Mouse (Mus musculus): ENCODE measurements around the gene Riiad1. TPM values are rescaled to one million over a fixed set of nuclear protein-coding genes. Genes with fewer than 3 reads are reported as not detected.

Riiad1 gene
- total and polyA plus RNA-seq, 3 experiments = 0.64 TPM; not detected in 2

DNA sequence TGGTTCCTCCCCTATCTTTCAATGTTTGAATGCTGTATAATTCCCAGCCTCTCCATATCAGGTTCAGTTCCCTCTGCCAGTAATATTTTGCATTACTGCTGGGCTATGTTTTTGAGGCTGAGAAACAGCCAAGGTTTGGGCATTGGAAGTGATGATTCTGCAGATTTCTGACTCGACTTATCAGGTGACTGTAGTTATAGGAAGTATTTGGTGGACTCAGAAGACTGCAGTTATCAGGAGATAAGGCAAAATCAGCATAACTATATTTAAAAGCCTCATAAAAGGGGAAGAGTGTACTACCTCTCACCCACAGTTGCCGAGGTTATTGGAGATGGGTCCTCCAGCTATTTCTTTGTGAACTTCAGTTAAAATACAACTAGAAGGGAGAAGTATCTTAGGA lies 49.2 kb downstream of the Riiad1 start:
- Histone ChIP-seq H3K9me3 (replicated peaks; ENCODE audit: insufficient read depth, low read length) (no peaks in the 10 kb centered on the region), H3K9ac (ENCODE audit: control insufficient read depth, low read depth, low read length, poor library complexity, severe bottlenecking) (no peak overlapping the region), H3K27me3 (ENCODE audit: control insufficient read depth in 1 of 2, insufficient read depth in 2 of 2, low read length in 2 of 2) (peaks cover 4 to 6% of the 10 kb centered on the region in 2 experiments), H3K79me2 (ENCODE audit: control insufficient read depth, insufficient read depth, low read length, poor library complexity) (no peaks in the 10 kb centered on the region), H3K36me3 (ENCODE audit: control insufficient read depth in 1 of 2, insufficient read depth in 2 of 2, low read length in 2 of 2) (peaks cover 0 to 17% of the 10 kb centered on the region in 2 experiments; a peak in 2 of 4 replicates), H3K27ac (ENCODE audit: control insufficient read depth, low read depth, low read length) (no peak overlapping the region), H3K4me3 (ENCODE audit: control insufficient read depth in 1 of 2, insufficient read depth in 1 of 2, low read depth in 2 of 2, low read length in 2 of 2) (no peak overlapping the region), H3K4me1 (ENCODE audit: control insufficient read depth in 1 of 2, insufficient read depth in 2 of 2, low read length in 2 of 2) (peaks cover 9 to 10% of the 10 kb centered on the region in 2 experiments)
- DNase-seq (ENCODE audit: low read depth, low spot score) = peak; percentile 75
- no peak for TF ChIP-seq MAZ (IDR thresholded peaks at IDR 0.05; ENCODE audit: low read depth, low read length)
- TF ChIP-seq CHD1 (IDR thresholded peaks at IDR 0.05; ENCODE audit: low read depth, low read length) = no peak
- peak; percentile 96 for TF ChIP-seq MAFK (IDR thresholded peaks at IDR 0.05; ENCODE audit: borderline replicate concordance, low read depth, low read length)
- no peak for TF ChIP-seq NRF1 (IDR thresholded peaks at IDR 0.05; ENCODE audit: insufficient read depth, low read depth, low read length, poor library complexity, severe bottlenecking)
- TF ChIP-seq MAX (IDR thresholded peaks at IDR 0.05; ENCODE audit: low read length) = no peak
- no peak for TF ChIP-seq GABPA (IDR thresholded peaks at IDR 0.05; ENCODE audit: low read depth, low read length)
- no peak for TF ChIP-seq POLR2AphosphoS2 (IDR thresholded peaks at IDR 0.05; ENCODE audit: low read length)
- no peak for TF ChIP-seq E2F4 (IDR thresholded peaks at IDR 0.05; ENCODE audit: borderline replicate concordance, low read depth, low read length)
- no peak for TF ChIP-seq KAT2A (conservative IDR thresholded peaks at IDR 0.05; ENCODE audit: low read depth, low read length)
- TF ChIP-seq CTCF (IDR thresholded peaks at IDR 0.05 in 2 of 3, conservative IDR thresholded peaks at IDR 0.05 in 1 of 3; ENCODE audit: control insufficient read depth in 1 of 3, insufficient read depth in 1 of 3, low read depth in 2 of 3, low read length in 3 of 3, poor library complexity in 1 of 3, severe bottlenecking in 1 of 3) = no peak
- TF ChIP-seq HCFC1 (IDR thresholded peaks at IDR 0.05; ENCODE audit: low read depth, low read length) = 0 out of 2 replicates have a peak, but pooled peaks have one; percentile 34
- peak; percentile 77; the same call in 1 of the 2 replicates for TF ChIP-seq BHLHE40 (IDR thresholded peaks at IDR 0.05; ENCODE audit: borderline replicate concordance, low read depth, low read length)
- TF ChIP-seq ETS1 (IDR thresholded peaks at IDR 0.05; ENCODE audit: low read depth, low read length) = peak; percentile 95
- TF ChIP-seq MYC (IDR thresholded peaks at IDR 0.05; ENCODE audit: low read depth, low read length) = peak; percentile 29; the same call in 1 of the 2 replicates
- TF ChIP-seq UBTF (IDR thresholded peaks at IDR 0.05; ENCODE audit: borderline replicate concordance, insufficient read depth, low read depth, low read length) = no peak
- TF ChIP-seq MYB (IDR thresholded peaks at IDR 0.05; ENCODE audit: low read depth, low read length) = no peak
- TF ChIP-seq POLR2A (IDR thresholded peaks at IDR 0.05; ENCODE audit: control insufficient read depth in 1 of 2, insufficient read depth in 1 of 2, low read depth in 1 of 2, low read length in 2 of 2, poor library complexity in 1 of 2) = no peak
- 0 out of 2 replicates have a peak, but pooled peaks have one; percentile 22 for TF ChIP-seq ELF1 (IDR thresholded peaks at IDR 0.05; ENCODE audit: low read depth, low read length)
- no peak for TF ChIP-seq POLR2AphosphoS5 (IDR thresholded peaks at IDR 0.05; ENCODE audit: borderline replicate concordance, low read depth, low read length)
- no peak for TF ChIP-seq JUND (IDR thresholded peaks at IDR 0.05; ENCODE audit: low read depth, low read length)
- TF ChIP-seq ZC3H11A (IDR thresholded peaks at IDR 0.05; ENCODE audit: low read depth, low read length) = no peak
- TF ChIP-seq ZNF384 (IDR thresholded peaks at IDR 0.05; ENCODE audit: low read depth, low read length) = no peak
- TF ChIP-seq TAL1 (IDR thresholded peaks at IDR 0.05; ENCODE audit: low read length) = no peak
- no peak for TF ChIP-seq ZKSCAN1 (IDR thresholded peaks at IDR 0.05; ENCODE audit: low read depth, low read length)
- no peak for TF ChIP-seq CHD2 (IDR thresholded peaks at IDR 0.05; ENCODE audit: low read length)
- peak; percentile 83; the same call in 1 of the 2 replicates for TF ChIP-seq MEF2A (IDR thresholded peaks at IDR 0.05; ENCODE audit: extremely low read depth, insufficient replicate concordance, low read depth, low read length, poor library complexity, severe bottlenecking)
- TF ChIP-seq TBP (IDR thresholded peaks at IDR 0.05; ENCODE audit: low read depth, low read length) = no peak
- TF ChIP-seq NELFE (IDR thresholded peaks at IDR 0.05; ENCODE audit: low read depth, low read length) = no peak
- TF ChIP-seq RAD21 (IDR thresholded peaks at IDR 0.05; ENCODE audit: low read depth, low read length) = no peak
- TF ChIP-seq USF1 (IDR thresholded peaks at IDR 0.05; ENCODE audit: low read depth, low read length) = peak; percentile 77
- peak; percentile 94 for TF ChIP-seq GATA1 (IDR thresholded peaks at IDR 0.05; ENCODE audit: low read depth, low read length)
- TF ChIP-seq USF2 (IDR thresholded peaks at IDR 0.05; ENCODE audit: borderline replicate concordance in 1 of 2, insufficient read depth in 1 of 2, low read depth in 1 of 2, low read length in 2 of 2) = no peak
- peak; percentile 73 for TF ChIP-seq SIN3A (IDR thresholded peaks at IDR 0.05; ENCODE audit: low read length)
- peak; percentile 67 for TF ChIP-seq TCF12 (IDR thresholded peaks at IDR 0.05; ENCODE audit: low read depth, low read length)
- peak; percentile 97 for TF ChIP-seq RCOR1 (IDR thresholded peaks at IDR 0.05; ENCODE audit: low read depth, low read length)
- TF ChIP-seq SMC3 (IDR thresholded peaks at IDR 0.05; ENCODE audit: low read depth, low read length) = no peak; the same call in 1 of the 2 replicates
- no peak; the same call in 1 of the 2 replicates for TF ChIP-seq MXI1 (IDR thresholded peaks at IDR 0.05; ENCODE audit: low read depth, low read length)
- no peak for TF ChIP-seq ZMIZ1 (IDR thresholded peaks at IDR 0.05; ENCODE audit: low read depth, low read length)
